ENCODE assay signal across 26 mouse cellular contexts in the genomic region with DNA sequence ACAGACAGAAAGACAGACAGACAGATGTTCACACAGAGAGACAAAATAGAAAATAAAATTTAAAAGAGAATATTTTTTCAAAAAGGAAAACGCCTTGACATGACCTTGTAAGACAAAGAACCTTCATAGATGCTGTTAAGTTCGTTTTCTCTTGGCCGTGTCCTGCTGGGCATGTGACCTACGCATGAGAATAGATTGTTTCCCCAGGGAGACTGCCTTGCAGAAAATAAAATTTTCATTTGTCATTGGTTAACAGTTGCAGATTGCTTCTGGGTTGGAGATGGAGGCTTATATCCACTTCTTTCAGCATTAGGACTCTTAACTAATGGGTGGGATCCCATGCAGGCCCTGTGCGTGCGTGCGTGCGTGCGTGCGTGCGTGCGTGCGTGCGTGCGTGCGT.
"Had no signal": no experiment of that assay in that cellular context is flagged by ENCODE, and none has a peak within 500 bp of the region (broad histone marks: within the 10 kb centered on the region; RNA-seq: fewer than 3 reads in every experiment).

No protein-coding gene starts in this region.

- H3K9ac ChIP-seq: heart, embryonic 12.5 days; hindbrain, embryonic 12.5 days; hindbrain, embryonic 14.5 days; intestine, embryonic 15.5 days; limb, embryonic 12.5 days; liver, embryonic 13.5 days had no signal

- H3K4me1 ChIP-seq: heart, embryonic 12.5 days; hindbrain, embryonic 12.5 days; intestine, embryonic 15.5 days; limb, embryonic 10.5 days; limb, embryonic 12.5 days; liver, embryonic 13.5 days had no signal

- H3K9me3 ChIP-seq: heart, embryonic 12.5 days; hindbrain, embryonic 10.5 days; hindbrain, embryonic 12.5 days; intestine, embryonic 15.5 days; limb, embryonic 10.5 days; limb, embryonic 12.5 days; liver, embryonic 13.5 days had no signal

- H3K4me3 ChIP-seq: heart, adult 2 months; heart, embryonic 12.5 days; hindbrain, embryonic 10.5 days; hindbrain, embryonic 12.5 days; intestine, embryonic 15.5 days; layer of hippocampus, adult 2 months; left cerebral cortex, adult 2 months; limb, embryonic 10.5 days; limb, embryonic 12.5 days; liver, embryonic 13.5 days had no signal

- H3K36me3 ChIP-seq: heart, embryonic 12.5 days; hindbrain, embryonic 10.5 days; hindbrain, embryonic 12.5 days; intestine, embryonic 15.5 days; limb, embryonic 10.5 days; limb, embryonic 12.5 days; liver, embryonic 13.5 days had no signal

- H3K27me3 ChIP-seq: heart, embryonic 12.5 days; hindbrain, embryonic 12.5 days; intestine, embryonic 15.5 days; limb, embryonic 12.5 days; liver, embryonic 13.5 days had no signal

- H3K27ac ChIP-seq: heart, adult 2 months; hindbrain, embryonic 10.5 days; hindbrain, embryonic 12.5 days; hindbrain, embryonic 14.5 days; intestine, embryonic 15.5 days; layer of hippocampus, adult 2 months; left cerebral cortex, adult 2 months; limb, embryonic 10.5 days; limb, embryonic 12.5 days; liver, embryonic 13.5 days had no signal

- H3K4me2 ChIP-seq: heart, embryonic 12.5 days; hindbrain, embryonic 12.5 days; hindbrain, embryonic 14.5 days; intestine, embryonic 15.5 days; limb, embryonic 12.5 days; liver, embryonic 11.5 days; liver, embryonic 13.5 days had no signal

- DNase-seq: gastrocnemius, postnatal 14 days; gastrocnemius, postnatal 36 days; heart, adult 11 months; heart, adult 2 months; heart, postnatal 10 days; heart, postnatal 4 days; kidney, adult 18-20 months; kidney, adult 8-10 months; kidney, postnatal 10 days; kidney, postnatal 25 days; kidney, postnatal 4 days; liver; liver, embryonic 13.5 days had no signal

- ATAC-seq: hindbrain, embryonic 16.5 days; inflammation-experienced regulatory T-cells, adult 6 months; intestine, embryonic 15.5 days; intestine, postnatal 0 days had no signal
